Mouse (Mus musculus) urinary bladder, postnatal 36 days (tissue): ENCODE data around the gene Ptpn1.

Experiments
- DNase-seq, 2 experiments: peaks; one replicate each; pipeline ENCODE4 v3.0.0; 2022; ENCODE audit warnings: low spot score in 2 of 2, mixed read lengths in 1 of 2

Ptpn1 gene

DNA sequence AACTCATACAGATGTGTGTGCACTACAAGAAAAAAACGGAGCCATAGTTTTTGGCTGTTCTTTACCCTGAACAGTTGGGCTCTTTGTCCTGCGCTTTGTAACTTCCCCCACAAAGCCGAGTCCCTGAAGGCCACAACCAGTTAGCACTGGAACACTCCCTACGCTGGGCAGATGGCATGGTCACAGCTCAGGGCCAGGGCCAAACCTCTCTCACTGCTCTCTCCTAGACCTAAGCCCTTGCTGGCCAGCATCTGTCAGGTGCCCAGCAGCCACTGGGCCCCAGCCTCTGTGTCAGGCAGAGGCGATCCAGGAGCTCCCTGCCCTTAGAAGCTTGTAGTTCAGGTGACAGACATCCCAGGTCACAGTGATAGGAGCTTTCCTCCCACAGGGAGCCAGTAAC, 13.6 kb downstream of the Ptpn1 start:
- no peak for DNase-seq

DNA sequence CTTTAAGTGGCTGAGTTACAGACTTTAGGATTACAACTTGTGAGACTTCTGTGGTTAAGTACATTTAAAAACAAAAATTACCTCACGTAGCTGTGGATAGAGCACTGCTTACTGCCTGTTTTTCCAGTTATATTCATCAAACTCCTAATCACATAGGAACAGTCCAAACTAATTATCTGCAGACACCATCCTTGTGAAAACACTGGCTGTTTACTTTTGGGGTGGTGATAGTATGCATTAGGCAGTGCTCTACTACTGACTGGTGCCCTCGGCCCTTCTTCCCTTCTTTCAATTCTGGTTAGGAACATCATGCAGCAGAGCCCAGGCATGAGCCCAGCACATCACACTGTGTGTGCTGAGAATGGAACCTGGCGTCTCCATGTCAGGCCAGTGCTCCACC, 15.4 kb downstream of the Ptpn1 start:
- DNase-seq: no peak

DNA sequence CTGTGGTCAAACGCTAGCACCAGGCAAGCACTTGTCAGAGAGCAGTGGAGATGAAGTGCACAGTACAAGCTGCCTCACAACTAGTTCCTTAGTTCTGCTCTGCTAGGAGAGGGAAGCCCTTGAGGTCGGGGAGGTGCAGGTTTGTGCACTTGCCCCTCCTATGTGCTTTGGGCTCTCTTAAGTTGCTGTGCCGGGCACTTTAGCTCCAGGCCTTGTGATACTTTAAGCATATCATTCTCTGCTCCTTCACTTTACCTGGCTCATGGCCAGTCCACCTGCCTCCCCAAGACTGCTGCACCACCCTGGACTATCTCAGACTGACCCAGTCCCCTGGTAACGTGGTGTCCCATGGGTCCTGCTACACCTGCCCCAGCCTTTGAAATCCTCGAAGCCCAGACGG, 16.2 kb downstream of the Ptpn1 start:
- no peak for DNase-seq

DNA sequence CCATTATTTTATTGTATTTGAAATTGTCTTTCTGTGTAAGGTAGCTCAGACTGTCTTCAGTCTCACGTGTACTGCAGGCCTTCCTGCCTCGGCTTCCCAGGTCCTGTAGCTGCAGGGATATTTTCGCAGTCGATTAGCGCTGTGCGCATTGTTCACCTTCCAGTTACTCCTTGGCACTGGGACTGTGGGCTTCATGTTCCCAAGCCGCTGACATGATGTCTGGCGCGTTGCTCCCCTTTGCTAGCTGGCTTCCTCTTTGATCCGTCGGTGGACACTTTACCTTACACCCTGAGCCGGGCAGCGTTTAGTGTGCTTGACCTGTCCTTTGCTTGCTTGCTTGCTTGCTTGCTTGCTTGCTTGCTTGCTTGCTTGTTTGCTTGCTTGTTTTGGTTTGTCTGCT, 16.7 kb downstream of the Ptpn1 start:
- DNase-seq: no peak

DNA sequence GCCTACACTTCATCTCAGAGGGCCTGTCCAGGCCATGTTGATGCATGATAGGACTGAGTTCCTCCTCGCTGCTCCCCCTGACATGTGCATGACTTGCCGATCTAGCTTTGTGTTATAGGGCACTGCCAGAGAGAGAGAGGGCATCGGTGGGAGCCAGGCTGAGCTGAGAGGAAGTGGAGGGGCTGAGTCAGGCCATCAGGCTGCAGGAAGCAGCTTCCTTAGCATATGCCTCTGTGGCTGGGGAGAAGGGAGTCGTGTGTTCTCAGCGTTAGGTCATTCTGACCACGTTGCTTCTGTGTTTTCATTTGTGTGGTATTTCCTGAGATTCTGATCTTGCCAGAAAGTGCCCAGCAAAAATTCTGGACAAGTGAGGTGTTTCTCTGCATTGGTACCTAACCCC, 17.4 kb downstream of the Ptpn1 start:
- peak in 1 of 2 experiments; percentile 60 for DNase-seq

DNA sequence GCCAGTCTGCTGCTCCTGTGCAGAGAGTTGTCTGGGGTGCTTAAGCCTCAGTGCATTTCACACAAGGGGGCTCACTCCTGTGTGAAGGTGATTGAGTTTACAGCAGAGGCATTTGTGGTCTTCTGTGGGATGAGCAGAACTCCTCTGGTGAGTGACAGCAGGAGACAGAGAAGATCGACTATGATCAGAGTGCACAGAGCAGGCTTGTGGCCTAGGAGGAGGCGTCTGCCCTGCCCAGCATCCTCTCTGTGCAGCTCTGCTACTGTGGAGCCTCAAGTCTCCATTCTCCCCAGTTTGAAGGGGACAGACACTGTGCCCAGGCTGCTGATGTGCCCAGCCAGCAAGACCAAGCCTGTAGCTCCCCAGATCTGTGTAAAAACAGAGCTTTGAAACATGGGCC, 18.0 kb downstream of the Ptpn1 start:
- no peak for DNase-seq

DNA sequence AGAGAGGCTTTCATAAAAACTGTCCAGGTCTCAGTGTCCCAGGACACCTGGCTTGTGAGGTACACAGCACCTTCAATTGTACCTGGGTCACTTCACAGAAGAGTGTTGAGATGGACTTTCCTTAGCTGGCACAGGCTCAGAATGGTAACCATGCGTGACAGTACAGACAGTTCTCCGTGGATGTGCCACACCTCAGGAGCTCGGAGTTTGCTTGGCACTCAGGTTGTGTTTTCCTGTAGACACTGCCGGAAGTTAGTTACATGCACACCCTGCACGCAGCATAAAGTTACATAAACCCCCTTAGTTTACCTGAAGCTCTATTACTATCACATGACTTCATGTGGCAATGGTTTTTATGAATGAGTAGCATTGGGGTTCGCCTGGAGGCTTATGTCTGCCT, 18.8 kb downstream of the Ptpn1 start:
- no peak for DNase-seq

DNA sequence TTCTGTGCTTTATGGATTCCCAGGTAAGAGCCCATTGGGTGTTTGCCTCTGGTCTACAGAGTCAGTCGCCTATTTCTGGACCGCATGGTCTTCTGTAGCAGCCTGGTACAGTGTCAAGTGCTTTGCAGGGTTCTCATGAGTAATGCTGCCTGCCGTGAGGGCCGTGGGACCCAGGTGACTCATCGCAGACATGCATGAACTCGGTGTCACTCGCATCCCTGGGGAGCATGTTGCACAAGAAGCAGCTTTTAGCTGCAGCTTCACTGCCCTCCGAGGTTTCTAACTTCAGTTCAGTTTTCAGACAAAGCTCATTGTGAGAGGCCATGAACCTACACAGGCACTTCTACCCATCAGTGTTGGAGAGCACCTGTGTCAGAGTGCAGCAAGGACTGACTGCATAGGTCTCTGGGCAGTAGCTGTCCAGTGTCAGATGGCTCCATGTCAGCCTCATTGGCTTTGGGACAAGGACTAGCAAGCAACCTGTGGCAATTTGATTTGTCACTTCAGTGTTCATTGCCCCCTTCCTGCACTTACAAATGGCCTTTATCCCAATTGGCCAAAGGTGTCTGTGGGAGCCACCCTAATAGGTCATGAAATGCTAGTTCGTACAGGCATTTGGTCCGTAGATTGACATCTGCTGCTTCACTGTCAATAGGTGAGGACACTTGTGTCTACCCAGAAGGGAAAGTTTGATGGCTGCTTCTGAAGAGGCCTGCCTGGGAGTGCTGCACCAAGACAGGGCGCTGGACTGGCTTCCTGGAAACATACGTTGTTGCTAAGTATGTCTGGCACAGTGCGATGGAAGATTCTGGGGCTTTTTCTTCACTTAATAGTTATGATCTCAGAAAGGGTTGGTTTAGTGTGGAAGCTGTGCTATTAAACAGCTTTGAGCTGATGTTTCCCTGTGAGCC, 19.7 kb downstream of the Ptpn1 start:
- peak; percentile 51 to 74 for DNase-seq

DNA sequence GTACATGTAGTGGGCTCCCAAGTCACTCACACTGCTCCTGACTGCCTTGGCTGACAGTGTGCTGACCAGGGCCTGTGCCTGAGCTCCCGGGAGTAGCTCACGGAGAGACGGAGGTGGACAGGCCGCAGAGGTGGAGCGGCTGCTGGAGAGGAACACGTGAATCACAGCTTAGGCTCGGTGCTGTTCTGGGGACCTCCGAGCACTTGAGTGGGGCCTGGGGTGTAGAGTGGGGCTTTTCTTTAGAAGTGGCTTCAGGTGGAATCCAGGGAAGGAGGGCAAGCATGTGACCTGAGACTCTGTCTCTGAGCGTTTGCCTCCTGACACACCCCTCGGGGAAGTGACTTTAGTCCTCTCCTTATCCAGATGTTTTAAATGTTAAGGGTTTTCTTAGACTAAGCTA, 22.0 kb downstream of the Ptpn1 start:
- DNase-seq: no peak

DNA sequence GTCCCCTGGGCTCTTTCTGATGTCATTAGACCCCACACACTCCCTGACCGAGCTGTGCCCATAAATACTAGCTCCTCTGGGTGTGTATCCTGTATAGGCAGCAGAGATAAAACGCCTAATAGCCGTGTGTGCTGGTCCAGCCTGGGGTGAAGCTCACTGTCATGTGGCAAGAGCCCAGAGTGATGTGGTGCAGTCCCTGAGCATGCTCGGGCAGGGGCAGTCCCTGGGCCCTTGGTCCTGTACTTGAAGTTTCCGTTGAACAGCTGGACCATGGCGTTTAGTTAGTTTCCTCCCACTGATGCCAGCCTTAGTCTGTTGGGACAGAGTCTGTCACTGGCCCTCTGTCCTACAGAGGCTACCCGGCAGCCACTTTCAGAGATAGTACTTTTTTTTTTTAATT, 23.1 kb downstream of the Ptpn1 start:
- no peak for DNase-seq

DNA sequence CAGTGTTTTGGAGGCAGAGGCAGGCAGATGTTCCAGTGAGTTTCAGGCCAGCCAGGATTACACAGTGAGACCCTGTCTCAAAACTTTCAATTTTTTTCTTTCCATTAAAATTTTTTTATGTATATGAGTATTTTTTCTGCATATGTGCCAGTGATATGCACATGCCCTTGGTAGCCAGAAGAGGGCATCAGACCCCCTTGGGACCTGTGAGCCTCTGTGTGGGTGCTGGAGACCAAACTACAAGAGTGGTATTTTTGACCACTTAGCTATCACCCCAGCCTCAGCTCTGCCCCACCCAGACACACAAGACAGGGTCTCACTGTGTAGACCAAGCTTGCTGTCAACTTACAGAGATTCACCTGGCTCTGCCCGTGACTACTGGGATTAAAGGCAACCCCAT, 25.7 kb downstream of the Ptpn1 start:
- no peak for DNase-seq

DNA sequence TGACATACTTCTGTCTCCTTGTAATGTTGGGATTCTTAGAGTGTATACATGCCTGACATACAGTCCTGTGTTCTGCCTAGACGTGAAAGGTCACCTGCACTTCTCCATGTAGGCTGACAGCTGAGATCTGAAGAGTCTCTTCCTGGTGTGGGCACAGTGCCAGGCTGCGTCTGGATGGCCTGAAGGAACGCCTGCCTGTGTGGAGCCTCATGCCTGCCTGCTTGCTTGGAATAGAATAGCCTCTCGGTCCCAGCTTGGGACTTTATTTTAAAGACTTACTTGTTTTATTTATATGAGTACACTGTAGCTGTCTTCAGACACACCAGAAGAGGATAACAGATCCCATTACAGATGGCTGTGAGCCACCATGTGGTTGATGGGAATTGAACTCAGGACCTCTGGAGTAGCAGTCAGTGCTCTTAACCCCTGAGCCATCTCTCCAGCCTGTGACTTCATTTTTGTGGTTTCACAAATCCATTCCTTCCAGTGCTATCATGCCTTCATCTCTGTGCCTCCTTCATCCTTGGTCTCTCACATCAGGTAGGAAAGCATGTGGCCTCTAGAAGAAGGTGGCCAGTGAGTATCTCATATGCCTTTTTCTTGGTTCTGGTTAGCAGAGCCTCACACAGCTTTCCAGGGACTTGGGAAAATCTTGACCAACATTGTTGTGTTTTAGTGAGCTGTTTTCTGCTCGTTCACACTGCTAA, 26.4 kb downstream of the Ptpn1 start:
- no peak for DNase-seq

DNA sequence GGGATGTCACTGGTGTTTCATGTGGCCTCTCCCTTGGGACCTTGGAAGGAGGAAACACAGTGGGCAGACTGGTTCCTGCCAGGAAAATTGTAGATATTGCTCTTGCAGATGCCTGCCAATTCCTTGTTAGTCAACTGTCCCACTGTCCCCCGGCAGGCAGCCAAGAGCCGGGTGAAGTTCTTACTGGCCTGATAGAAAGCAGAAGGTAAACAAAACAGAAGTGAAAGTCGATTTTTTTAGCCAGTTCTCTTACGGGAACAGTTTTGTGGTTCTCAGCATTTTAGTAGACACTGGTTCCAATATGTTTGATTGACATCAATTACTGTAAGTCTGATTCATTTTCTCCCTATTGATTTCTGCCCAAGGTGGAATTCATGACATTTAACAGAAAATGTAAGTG, 27.0 kb downstream of the Ptpn1 start:
- peak; percentile 69 to 88 for DNase-seq

DNA sequence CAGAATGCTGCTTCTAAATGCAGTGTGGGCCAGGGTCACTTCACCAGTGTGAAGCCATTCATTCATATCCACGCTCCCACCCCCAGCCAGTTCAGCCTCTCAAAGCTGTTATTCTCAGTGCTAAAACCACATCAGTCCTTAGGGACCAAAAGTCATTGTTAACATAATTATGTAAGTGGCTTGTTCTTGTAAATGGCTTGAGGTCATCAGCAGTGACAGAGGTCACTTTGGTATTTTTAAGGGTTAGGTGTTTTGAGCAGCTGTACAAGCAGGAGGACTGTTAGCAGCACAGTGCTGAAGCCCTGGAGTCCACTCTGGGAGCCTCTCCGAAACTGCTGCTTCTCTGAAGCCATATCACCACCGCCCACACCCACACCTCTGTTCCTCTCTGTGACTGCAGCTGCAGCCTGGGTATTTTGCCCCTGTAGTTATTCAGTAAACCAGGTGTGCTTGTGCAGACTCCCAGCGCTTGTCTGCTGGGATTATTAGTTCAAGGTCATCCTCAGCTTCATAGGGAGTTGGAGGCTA, 27.6 kb downstream of the Ptpn1 start:
- no peak for DNase-seq

DNA sequence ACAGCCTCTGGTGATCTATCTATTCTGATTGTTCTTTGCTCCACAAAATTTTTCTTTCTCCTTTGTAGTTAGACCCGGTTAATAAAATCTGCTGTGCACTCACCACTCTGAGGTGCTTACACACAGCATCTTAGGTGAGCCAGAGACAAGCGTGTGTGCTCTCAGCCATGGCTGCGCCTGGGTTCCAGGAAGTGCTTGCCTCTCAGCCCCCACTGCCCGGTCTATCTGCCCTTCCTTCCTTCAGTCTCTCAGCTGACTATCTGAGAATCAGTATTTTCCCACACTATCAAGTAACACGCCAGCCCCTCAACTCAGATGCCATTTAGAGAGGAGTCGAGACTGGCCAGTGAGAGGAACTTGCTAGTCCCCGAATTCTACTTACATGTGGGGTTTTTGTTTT, 28.1 kb downstream of the Ptpn1 start:
- no peak for DNase-seq

DNA sequence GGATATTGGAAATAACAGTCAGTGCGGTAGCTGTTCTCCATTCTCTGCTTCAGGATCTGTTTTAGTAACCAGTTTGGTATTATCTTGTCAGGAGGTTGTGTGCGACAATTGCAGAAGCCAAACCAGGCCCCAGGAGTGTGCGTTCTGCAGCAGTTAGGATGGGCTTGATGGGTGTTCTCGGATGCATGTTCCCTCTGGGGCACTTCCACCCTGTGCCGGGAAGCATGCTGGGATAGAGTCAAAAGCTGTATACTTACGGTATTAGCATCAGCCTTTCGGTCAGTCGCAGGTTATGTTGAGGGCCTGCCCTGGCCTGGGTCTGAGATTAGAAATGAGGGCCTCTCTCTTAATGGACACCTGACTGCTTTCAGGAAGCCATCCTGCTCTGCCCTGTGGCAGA, 28.7 kb downstream of the Ptpn1 start:
- DNase-seq: no peak

DNA sequence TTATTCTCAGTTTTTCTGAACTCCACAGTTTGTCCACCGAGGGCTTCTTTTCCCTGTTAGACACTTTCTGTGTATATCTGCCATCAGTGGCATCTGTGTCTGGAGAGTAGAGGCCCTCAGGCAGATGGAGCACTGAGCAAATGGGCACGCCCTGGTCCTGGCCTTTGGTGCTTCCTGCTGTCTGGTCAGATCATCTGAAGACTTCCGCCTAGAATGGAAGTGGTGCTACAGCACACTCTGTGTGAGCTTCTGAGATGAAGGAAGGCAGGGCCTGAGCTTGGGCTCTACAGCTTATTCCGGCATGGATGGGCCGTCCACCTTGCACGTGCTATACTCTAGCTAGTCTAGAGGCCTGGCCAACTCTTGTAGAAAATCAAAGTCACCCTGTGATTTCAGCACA, 30.5 kb downstream of the Ptpn1 start:
- DNase-seq: no peak

DNA sequence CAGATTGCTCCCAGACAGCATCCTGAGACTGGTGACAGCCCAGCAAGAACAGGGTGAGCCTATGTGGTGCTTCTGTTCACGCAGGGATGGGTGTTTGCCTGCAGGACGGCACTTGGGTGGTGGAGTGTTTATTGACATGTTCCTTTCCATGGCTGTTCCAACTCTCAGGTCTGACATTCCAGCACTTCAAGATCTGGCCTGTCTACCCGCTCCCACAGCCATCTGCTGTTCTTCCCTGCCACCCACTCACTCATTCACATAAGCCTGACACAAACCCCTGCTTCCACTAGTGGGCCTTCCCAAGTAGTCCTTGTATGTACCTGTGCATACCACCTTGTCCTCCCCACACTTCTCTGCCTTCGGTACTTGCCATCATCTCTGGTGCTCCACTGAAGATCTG, 31.3 kb downstream of the Ptpn1 start:
- DNase-seq: no peak

DNA sequence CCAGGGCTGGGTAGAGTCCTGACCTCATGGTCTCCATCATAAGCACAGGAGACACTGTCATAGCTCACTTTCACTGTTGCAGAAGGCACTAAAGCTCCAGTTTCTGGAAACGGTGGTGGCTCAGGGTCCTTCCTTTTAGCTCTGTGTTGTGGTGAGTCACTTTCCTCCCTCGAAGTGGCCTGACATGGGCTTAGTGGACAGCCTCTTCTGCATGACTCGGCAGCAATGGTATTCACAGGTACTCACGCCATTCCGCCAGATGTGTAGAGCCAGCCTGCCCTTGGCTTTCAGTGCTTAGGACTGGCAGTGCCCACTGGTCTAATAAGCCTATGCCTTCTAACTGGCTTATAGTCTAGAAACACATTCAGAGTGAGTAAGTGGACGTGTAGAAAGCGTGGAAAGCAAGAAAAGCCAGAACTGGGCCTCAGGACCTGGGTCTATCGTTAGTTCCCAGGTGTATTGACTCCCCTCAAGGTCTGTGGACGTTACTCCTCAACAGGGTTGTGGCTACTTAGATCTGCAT, 32.0 kb downstream of the Ptpn1 start:
- no peak for DNase-seq

DNA sequence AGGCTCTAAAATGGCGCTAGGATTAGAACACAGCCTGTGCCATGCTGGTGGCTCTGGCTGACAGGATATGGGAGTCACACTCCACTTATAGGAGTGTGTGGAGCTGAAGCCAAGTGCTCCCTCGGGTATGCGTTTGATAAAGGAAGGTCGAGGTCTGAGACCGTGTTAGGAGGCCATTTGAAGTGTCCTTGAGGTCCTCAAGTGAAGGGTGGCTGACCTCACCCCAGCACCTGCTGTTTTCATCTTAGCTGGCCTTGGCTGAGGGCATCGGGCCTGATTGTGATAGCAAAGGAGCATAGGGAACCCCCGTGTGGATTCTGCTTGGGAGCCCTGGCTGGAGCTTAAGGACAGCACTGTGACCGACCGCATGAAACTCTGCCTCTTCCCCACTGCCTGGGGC, 32.5 kb downstream of the Ptpn1 start:
- DNase-seq: no peak

DNA sequence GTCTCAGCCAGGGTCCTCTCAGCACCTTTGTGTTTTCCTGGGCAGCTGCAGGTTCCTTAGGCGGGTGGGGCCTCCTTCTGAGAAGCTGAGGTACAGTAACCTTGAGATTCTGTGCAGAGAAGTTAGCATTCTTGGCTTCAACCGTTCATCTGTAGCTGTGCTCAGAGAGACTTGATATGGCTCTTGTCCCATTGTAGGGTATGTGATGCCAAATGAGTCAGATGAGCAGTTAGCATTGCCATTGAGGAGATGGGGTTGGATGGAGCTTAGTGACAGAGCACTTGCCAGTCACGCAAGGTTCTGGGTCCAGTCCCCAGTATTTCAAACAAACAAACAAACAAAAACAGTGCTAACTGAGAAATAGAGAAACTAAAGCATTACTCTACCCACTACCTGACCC, 34.1 kb downstream of the Ptpn1 start:
- no peak for DNase-seq

DNA sequence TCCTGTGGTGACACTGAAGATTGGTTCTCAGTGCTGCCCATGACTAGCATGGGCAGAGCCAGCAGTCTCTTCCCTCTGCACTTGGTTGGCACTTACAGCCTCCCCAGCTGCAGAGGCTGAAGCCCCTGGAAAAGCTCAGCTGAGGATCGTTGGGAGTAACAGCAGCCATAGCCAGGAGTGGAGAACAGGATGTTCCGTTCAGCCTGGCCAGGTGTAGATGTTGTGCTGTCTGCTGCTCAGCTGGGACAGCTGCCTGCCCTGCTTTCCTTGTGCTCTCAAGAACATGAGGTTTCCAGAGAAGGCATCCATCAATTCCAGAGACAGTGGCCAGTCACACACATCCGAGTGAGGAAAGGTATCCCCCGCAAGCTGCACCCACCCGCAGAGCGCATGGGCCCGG, 36.6 kb downstream of the Ptpn1 start:
- DNase-seq: no peak
